Mouse (Mus musculus) lung, embryonic 14.5 days (tissue): ENCODE results near the gene Uhmk1. TPM values are rescaled to one million over a fixed set of nuclear protein-coding genes. Genes with fewer than 3 reads are reported as not detected.

Experiments used
- ATAC-seq: fragments of 200-750 bp; cut with Nextera tagmentation; 2 replicates; pipeline ENCODE4 v1.8.0; 2017; ENCODE audit warnings: mild to moderate bottlenecking, moderate TSS enrichment, moderate library complexity; ENCODE audit not compliant: insufficient read depth
- DNase-seq: peaks from one replicate; pipeline ENCODE4 v3.0.0-alpha.2; 2015
- H3K27ac ChIP-seq: fragments of 300-500 bp; sonication (generic); 2 replicates; pipeline ENCODE4 v1.5.1; 2014; ENCODE audit warnings: low read depth, mild to moderate bottlenecking, moderate library complexity
- H3K27me3 ChIP-seq: fragments of 300-500 bp; sonication (generic); 2 replicates; pipeline ENCODE4 v1.6.1; 2014; ENCODE audit warnings: low read length, control low read depth; ENCODE audit not compliant: insufficient read depth
- H3K36me3 ChIP-seq: fragments of 300-500 bp; sonication (generic); 2 replicates; pipeline ENCODE4 v1.6.1; 2014; ENCODE audit warnings: control low read depth; ENCODE audit not compliant: insufficient read depth
- H3K4me1 ChIP-seq: fragments of 300-500 bp; sonication (generic); 2 replicates; pipeline ENCODE4 v1.6.1; 2014; ENCODE audit warnings: antibody characterized with exemption, control low read depth; ENCODE audit not compliant: insufficient read depth
- H3K4me2 ChIP-seq: fragments of 300-500 bp; sonication (generic); 2 replicates; pipeline ENCODE4 v1.6.1; 2014; ENCODE audit warnings: mild to moderate bottlenecking
- H3K4me3 ChIP-seq: fragments of 300-500 bp; sonication (generic); 2 replicates; pipeline ENCODE4 v1.5.1; 2014; ENCODE audit warnings: low read depth, low read length
- H3K9ac ChIP-seq: fragments of 300-500 bp; sonication (generic); 2 replicates; pipeline ENCODE4 v1.6.1; 2014
- H3K9me3 ChIP-seq: fragments of 300-500 bp; sonication (generic); 2 replicates; pipeline ENCODE4 v1.6.1; 2016; ENCODE audit warnings: low read depth, low read length, control low read depth
- CTCF ChIP-seq: IDR thresholded peaks from 2 replicates; pipeline ENCODE4 v1.5.1; 2016; ENCODE audit warnings: antibody characterized with exemption, low read depth
- WGBS: fragments of 180-500 bp; shearing (Covaris S2); extraction: QIAGEN DNeasy Blood & Tissue Kit; methylation state at CpG from one replicate; pipeline ENCODE4 v1.1.7; 2014; 5-methylcytosine and 5-hydroxymethylcytosine counted together
- polyA plus RNA-seq: library from polyadenylated mRNA; unstranded; fragments of >200 nt; fragmentation: Nextera tagmentation; extraction: Ambion mirVana; gene quantifications from 2 replicates; pipeline ENCODE4 v1.2.1, GENCODE M21; 2014

Gene Uhmk1
- polyA plus RNA-seq, 1 experiment from 2014 or later = 12.3 TPM

DNA sequence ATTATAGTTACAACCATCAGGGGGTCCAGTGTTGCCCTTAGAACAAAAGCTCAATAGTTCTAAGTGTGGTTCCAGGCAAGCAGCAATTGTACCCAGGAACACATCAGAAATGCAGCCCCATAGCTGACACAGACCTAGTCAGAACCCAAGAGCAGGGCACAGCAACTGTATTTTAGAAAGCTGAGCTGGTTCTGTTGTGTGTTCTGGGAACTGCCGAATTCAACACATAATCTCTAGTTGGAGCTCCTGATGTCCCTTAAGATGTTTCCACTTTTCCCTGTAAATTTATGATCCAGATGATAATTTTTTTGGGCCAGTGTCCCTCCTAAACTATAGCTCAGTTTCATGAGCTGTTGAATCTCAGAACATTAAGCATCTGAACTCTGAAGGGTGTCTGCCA is 23.3 kb downstream of the Uhmk1 start:
- no peak for TF ChIP-seq CTCF
- no peak overlapping the region for H3K4me2 ChIP-seq
- 88% methylated on average over 1 of the region's 1 CpGs for WGBS

DNA sequence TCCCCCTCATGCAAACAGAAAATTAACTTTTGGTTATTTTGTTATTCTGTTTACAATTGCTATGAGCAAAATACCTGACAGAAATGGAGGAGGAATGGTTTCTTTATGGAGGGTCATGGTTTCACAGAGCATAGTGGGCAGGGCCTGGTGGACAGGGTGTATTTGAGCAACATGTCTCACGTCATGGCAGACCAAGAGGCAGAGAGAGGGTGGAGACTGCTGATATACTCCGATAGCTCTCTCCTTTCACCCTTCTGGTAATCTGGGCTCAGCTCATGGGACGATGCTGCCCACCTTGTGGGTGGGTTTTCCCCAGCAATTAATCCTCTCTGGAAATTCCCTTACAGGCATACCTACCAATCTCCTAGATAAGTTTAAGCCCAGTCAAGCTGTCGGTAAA is 25.0 kb downstream of the Uhmk1 start:
- H3K9ac ChIP-seq = no peak overlapping the region
- no peak overlapping the region for H3K4me2 ChIP-seq
- H3K4me3 ChIP-seq = no peak overlapping the region
- H3K27ac ChIP-seq = no peak overlapping the region
- peaks cover 28% of the 10 kb centered on the region for H3K36me3 ChIP-seq
- no peak for TF ChIP-seq CTCF
- DNase-seq (no peak), ATAC-seq (no peak)
- no peaks in the 10 kb centered on the region for H3K27me3 ChIP-seq
- no peaks in the 10 kb centered on the region for H3K4me1 ChIP-seq
- no peaks in the 10 kb centered on the region for H3K9me3 ChIP-seq
- WGBS = 66% methylated on average over 4 of the region's 4 CpGs

More for the DNA sequence above, 23.3 kb downstream of the Uhmk1 start:
- Histone ChIP-seq H3K27me3 (no peaks in the 10 kb centered on the region), H3K4me3 (no peak overlapping the region), H3K9ac (no peak overlapping the region), H3K9me3 (no peaks in the 10 kb centered on the region), H3K4me1 (no peaks in the 10 kb centered on the region), H3K36me3 (peaks cover 43% of the 10 kb centered on the region), H3K27ac (no peak overlapping the region)
- no peak for ATAC-seq
- DNase-seq = no peak

DNA sequence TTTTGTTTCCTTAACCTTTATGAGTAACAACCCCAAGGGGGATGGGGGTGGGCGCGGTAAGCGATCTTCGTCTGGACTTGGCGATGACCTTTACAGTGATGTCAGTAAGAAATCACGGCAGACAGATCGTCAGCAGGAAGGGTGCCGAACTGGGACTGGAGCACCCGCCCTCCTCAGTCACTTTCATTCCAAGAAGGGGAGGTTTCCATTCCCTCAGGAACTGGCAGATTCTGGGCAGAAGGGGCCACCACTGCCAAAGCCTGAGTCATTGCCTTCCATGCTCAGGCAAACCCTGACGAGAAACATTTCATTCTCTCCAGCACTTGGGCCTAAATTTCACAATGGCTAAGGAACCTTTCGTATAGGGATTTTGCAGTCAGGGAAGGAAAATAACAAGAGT is 26.6 kb downstream of the Uhmk1 start:
- H3K36me3 ChIP-seq = peaks cover 12% of the 10 kb centered on the region
- no peaks in the 10 kb centered on the region for H3K9me3 ChIP-seq
- 61% methylated on average over 11 of the region's 11 CpGs for WGBS
- no peak for TF ChIP-seq CTCF
- no peaks in the 10 kb centered on the region for H3K27me3 ChIP-seq
- no peak for DNase-seq
- no peak overlapping the region for H3K4me2 ChIP-seq
- H3K27ac ChIP-seq = no peak overlapping the region
- no peak for ATAC-seq
- no peak overlapping the region for H3K4me3 ChIP-seq
- no peak overlapping the region for H3K9ac ChIP-seq
- no peaks in the 10 kb centered on the region for H3K4me1 ChIP-seq

DNA sequence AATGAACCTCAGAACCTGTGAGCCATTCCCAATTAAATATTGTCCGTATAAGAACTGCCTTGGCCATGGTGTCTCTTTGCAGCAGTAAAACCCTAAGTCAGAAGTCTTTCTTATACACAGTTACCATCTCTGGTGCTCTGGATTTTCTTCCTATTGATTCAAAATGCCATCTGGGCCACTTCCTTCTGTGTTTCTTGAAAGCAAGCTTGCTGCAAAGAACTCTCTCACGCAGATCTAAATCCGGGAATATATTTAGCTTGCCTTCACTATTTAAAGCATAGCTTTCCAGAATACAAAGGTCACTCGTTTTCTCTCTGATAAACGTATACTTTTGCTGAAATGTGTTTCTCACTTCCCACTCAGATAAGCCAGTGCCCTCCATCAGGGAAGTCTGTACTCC is 28.7 kb downstream of the Uhmk1 start:
- no peak overlapping the region for H3K4me3 ChIP-seq
- ATAC-seq = no peak
- no peaks in the 10 kb centered on the region for H3K27me3 ChIP-seq

DNA sequence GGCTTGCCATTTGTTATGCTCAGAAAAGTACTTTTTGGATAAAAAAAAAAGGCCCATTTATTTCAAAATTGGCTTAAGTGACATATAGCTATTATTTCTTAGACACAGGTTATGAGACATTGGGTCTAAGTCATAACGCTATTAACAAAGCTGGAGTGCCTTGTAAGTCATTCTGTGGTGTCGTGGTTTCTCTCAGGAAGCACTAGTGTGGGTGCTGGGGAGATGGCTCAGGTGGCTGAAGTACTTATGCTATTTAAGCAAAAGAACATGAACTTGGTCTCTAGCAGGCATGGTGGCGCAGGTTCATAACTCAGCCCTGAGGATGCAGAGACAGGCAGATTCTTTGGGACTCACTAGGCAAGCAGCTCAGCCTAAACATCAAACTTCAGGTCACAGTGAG is 30.1 kb downstream of the Uhmk1 start:
- whole genome bisulfite sequencing = 90% methylated on average over 3 of the region's 3 CpGs
- Histone ChIP-seq H3K4me3 (no peak overlapping the region), H3K4me2 (no peak overlapping the region), H3K36me3 (no peaks in the 10 kb centered on the region), H3K4me1 (no peaks in the 10 kb centered on the region), H3K9ac (no peak overlapping the region), H3K27ac (no peak overlapping the region), H3K27me3 (no peaks in the 10 kb centered on the region), H3K9me3 (no peaks in the 10 kb centered on the region)
- DNase-seq (no peak), ATAC-seq (no peak)
- TF ChIP-seq CTCF = no peak

More for the DNA sequence above, 28.7 kb downstream of the Uhmk1 start:
- no peaks in the 10 kb centered on the region for H3K4me1 ChIP-seq
- no peak for TF ChIP-seq CTCF
- no peak overlapping the region for H3K4me2 ChIP-seq
- WGBS = 66% methylated on average over 5 of the region's 5 CpGs
- H3K27ac ChIP-seq = no peak overlapping the region
- no peak for DNase-seq
- no peak overlapping the region for H3K9ac ChIP-seq
- H3K36me3 ChIP-seq = no peaks in the 10 kb centered on the region; the same call in 1 of the 2 replicates
- H3K9me3 ChIP-seq = no peaks in the 10 kb centered on the region

DNA sequence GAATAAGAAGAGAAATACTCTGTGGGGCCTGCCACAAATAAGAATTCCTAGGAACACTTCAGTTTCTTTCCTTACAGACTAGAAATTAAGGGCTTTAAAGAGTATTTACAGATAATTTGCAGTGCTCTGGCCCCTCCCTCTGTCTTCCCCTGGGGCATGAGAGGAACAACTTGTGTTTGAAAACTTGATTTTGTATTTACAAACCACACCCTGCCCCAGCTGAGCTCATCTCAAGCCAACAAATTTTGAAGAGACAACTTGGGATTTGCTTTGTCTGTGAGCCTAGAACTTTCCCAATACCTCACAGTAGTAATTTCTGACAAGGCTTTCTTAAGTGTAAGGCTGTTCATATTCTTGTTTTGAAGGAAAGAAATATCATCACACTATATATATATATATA is 32.5 kb downstream of the Uhmk1 start:
- no peak for TF ChIP-seq CTCF
- no peaks in the 10 kb centered on the region for H3K4me1 ChIP-seq
- H3K4me3 ChIP-seq = no peak overlapping the region
- no peak for ATAC-seq
- H3K4me2 ChIP-seq = no peak overlapping the region
- no peak overlapping the region for H3K9ac ChIP-seq
- no peak for DNase-seq
- H3K27me3 ChIP-seq = no peaks in the 10 kb centered on the region
- H3K27ac ChIP-seq = no peak overlapping the region
- no peaks in the 10 kb centered on the region for H3K36me3 ChIP-seq
- no peaks in the 10 kb centered on the region for H3K9me3 ChIP-seq

DNA sequence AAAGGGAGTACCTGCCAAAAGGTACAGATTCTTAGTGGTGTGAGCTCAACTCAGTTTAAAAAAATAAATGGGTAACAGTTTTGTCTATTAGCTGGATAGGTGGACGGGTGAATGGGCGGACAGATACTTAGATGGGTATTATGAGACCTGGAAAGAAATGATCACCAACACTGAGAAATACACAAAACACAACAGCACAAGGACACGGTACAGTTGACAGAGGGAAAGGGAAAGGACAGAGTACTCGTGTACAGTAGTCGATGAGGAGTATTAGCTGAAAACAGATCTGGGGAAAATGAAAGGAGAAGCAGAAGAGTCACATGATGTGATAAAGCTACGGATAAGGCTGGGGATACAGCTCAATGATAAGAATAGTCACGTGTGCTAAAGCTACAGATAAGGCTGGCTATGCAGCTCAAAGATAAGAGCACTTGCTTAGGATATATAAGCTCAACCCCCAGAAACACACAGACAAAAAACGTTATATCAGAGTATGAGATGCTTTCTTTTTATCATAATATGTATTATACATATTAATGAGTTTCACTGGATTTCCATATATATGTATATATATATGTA is 38.4 kb downstream of the Uhmk1 start:
- TF ChIP-seq CTCF = no peak

More for the DNA sequence above, 38.4 kb downstream of the Uhmk1 start:
- Histone ChIP-seq H3K27me3 (no peaks in the 10 kb centered on the region), H3K4me3 (no peak overlapping the region), H3K4me1 (peaks cover 5% of the 10 kb centered on the region; the same call in 1 of the 2 replicates), H3K36me3 (no peaks in the 10 kb centered on the region), H3K9me3 (no peaks in the 10 kb centered on the region), H3K9ac (no peak overlapping the region), H3K27ac (no peak overlapping the region), H3K4me2 (no peak overlapping the region)
- no peak for DNase-seq
- WGBS = 68% methylated on average over 8 of the region's 8 CpGs
- no peak for ATAC-seq
